Mouse (Mus musculus): ENCODE measurements at regions not wholly inside any gene's neighbourhood (a gene's known extent, or its start where the extent isn't known, plus 50 kb on each side); places are given as distances from the start of the nearest gene placed in this dataset.

DNA sequence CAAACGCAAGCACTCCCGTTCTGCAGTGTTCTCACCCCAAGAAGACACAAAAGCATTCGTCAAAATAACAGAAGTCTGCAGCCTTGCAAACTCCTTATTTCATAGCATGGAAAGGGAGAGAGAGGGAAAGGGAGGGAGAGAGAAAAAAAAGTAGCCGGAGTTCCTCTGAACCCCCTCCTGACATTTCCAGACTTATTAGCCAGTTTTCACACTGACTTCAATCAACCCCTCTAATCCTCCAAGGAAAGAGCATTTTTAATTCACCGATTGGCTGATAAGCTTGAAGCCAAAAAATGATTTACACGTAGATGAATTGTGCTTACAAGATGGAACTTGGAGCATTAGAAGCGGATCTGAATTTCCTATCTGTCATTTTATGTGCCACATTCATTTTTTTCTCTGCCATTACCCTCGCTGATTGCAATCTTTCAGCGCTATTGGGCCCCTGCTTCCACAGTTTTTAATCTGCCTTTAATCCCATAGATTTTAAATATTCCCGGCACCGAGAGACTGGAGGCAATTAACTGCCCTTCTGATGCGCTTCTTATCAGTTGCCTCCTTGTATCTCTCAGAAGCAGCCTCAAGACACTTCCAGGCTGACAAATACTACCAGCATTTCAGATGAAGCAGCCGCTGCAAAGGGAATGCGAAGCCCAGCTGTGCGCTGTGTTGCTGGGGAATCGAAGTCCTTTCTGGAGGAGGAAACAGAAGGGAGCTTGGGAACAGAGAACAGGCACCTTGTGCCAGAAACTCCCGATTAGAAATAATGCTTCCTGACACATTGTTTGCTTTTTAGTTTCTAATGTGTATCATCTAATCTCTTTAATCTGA is 447.7 kb upstream of the 4930412O13Rik start:
- no peak for TF ChIP-seq CTCF (IDR thresholded peaks at IDR 0.05; ENCODE audit: low read depth, low read length)
- no peak for TF ChIP-seq POLR2A (IDR thresholded peaks at IDR 0.05; ENCODE audit: extremely low read depth, insufficient read depth, low read length)
